Mouse (Mus musculus) gastrocnemius, adult 8-10 months (tissue): ENCODE data around the gene Csf2. TPM values are rescaled to one million over a fixed set of nuclear protein-coding genes. Genes with fewer than 3 reads are reported as not detected.

Experiments used
- DNase-seq, 2 experiments: peaks; one replicate each; pipeline ENCODE4 v3.0.0; 2022; ENCODE audit warnings: low spot score in 2 of 2
- total RNA-seq, 4 experiments: library from RNA; stranded (reverse); gene quantifications; 2 replicates each; pipeline ENCODE4 v1.2.4; 2022

Csf2 gene
- total RNA-seq, 4 experiments from 2014 or later, result not detected

GRCm38 (mm10) chr11:54242494-54242893, 7.0 kb downstream of the Csf2 start:
- no peak for DNase-seq

- peak; percentile 43 to 46 for DNase-seq
These were observed 12.5 kb downstream of the Csf2 start for GRCm38 (mm10) chr11:54236939-54237338.

GRCm38 (mm10) chr11:54227478-54227877, 22.0 kb downstream of the Csf2 start:
- no peak for DNase-seq

GRCm38 (mm10) chr11:54224475-54224986, 24.9 kb downstream of the Csf2 start:
- DNase-seq, result no peak

GRCm38 (mm10) chr11:54223637-54224474, 25.6 kb downstream of the Csf2 start:
- no peak for DNase-seq

- no peak for DNase-seq
These were observed 29.3 kb downstream of the Csf2 start for GRCm38 (mm10) chr11:54219903-54220740.

- DNase-seq, result no peak
These were observed 30.3 kb downstream of the Csf2 start for GRCm38 (mm10) chr11:54219191-54219590.

- no peak for DNase-seq
These were observed 32.1 kb downstream of the Csf2 start for GRCm38 (mm10) chr11:54217384-54217783.

- no peak for DNase-seq
These were observed 33.4 kb downstream of the Csf2 start for GRCm38 (mm10) chr11:54216091-54216490.

GRCm38 (mm10) chr11:54214499-54215443, 34.7 kb downstream of the Csf2 start:
- DNase-seq, result peak; percentile 73 to 84

GRCm38 (mm10) chr11:54213631-54214030, 35.8 kb downstream of the Csf2 start:
- no peak for DNase-seq

- DNase-seq, result no peak
These were observed 42.5 kb downstream of the Csf2 start for GRCm38 (mm10) chr11:54206993-54207392.

- no peak for DNase-seq
These were observed 44.1 kb downstream of the Csf2 start for GRCm38 (mm10) chr11:54205366-54205765.

- no peak for DNase-seq
These were observed 44.7 kb downstream of the Csf2 start for GRCm38 (mm10) chr11:54204781-54205180.

GRCm38 (mm10) chr11:54203162-54203561, 46.3 kb downstream of the Csf2 start:
- no peak for DNase-seq

- no peak for DNase-seq
These were observed 47.4 kb downstream of the Csf2 start for GRCm38 (mm10) chr11:54201881-54202685.

GRCm38 (mm10) chr11:54201287-54201773, 48.1 kb downstream of the Csf2 start:
- DNase-seq, result no peak
